Mouse (Mus musculus): Measurements from ENCODE around the gene Alad. TPM values are rescaled to one million over a fixed set of nuclear protein-coding genes. Genes with fewer than 3 reads are reported as not detected.

Alad gene
- 73.4 and 75.2 TPM in 2 replicates for polyA plus RNA-seq (2014; fragmentation: Nextera tagmentation; extraction: Ambion mirVana)

DNA sequence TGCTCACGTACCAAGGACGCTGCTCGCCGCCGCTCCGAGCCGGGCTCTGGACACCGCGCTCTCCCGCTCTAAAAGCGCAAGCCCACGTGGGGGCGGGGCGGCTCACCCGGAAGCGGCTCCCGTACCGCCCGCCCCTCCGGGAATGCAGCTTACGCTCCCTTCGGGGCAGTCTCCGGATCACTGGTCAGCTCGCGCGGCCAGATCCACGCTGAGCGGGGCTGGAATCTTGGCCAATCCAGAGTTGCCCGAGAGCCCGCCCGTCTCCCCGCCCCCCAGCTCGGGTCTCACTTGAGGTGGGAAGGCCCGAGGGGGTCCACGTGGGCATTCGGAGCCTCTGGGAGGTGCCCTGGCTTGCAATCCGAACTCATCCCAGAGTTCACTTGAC is at the start of gene Alad:
Gene Alad (minus strand): TSS at position 70 of the 385 bp plus-strand sequence.
- under 1% methylated on average over 37 of the region's 37 CpGs for WGBS
- Histone ChIP-seq H3K4me1 (replicated peaks; ENCODE audit: control insufficient read depth, insufficient read depth, low read length) (peaks cover 25% of the 10 kb centered on the region), H3K4me2 (replicated peaks) (peak within 1 kb of the TSS; percentile 58), H3K9me3 (ENCODE audit: control insufficient read depth, low read length) (no peaks in the 10 kb centered on the region), H3K4me3 (replicated peaks; ENCODE audit: low read length) (peak within 1 kb of the TSS; percentile 70), H3K9ac (peak within 1 kb of the TSS; percentile 69), H3K27ac (peak within 1 kb of the TSS; percentile 75), H3K27me3 (ENCODE audit: control insufficient read depth, insufficient read depth, low read length) (no peaks in the 10 kb centered on the region), H3K36me3 (replicated peaks; ENCODE audit: control insufficient read depth, insufficient read depth) (0 out of 2 replicates have a peak, but pooled peaks cover 7% of the 10 kb centered on the region)
- ATAC-seq (ENCODE audit: low FRiP score), result peak; percentile 90
- peak; percentile 79 for DNase-seq (ENCODE audit: low spot score)

DNA sequence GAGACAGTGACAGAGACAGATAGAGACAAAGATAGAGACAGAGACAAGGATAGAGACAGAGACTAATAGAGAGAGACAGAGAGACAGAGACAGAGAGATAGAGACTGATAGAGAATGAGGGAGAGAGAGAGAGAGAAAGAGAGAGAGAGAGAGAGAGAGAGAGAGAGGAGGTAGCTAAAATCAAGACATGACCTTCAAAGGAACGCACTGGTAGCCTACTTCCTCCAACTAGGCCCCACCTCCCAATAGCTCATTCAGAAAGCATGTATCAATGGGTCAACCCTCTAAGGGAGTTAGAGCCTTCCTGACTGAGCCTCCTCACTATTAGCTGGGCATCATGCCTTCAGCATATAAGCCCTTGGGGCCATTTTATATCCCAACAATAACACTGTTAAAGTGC is 48.6 kb upstream of the Alad start:
- ATAC-seq (ENCODE audit: low FRiP score) (no peak), DNase-seq (ENCODE audit: low spot score) (no peak)
- Histone ChIP-seq H3K9me3 (ENCODE audit: control insufficient read depth, low read length) (no peaks in the 10 kb centered on the region), H3K27ac (no peak overlapping the region), H3K36me3 (replicated peaks; ENCODE audit: control insufficient read depth, insufficient read depth) (no peaks in the 10 kb centered on the region), H3K4me3 (replicated peaks; ENCODE audit: low read length) (no peak overlapping the region), H3K4me1 (replicated peaks; ENCODE audit: control insufficient read depth, insufficient read depth, low read length) (no peaks in the 10 kb centered on the region), H3K4me2 (replicated peaks) (no peak overlapping the region), H3K9ac (no peak overlapping the region), H3K27me3 (ENCODE audit: control insufficient read depth, insufficient read depth, low read length) (no peaks in the 10 kb centered on the region)
- WGBS, result 100% methylated on average over 1 of the region's 1 CpGs

DNA sequence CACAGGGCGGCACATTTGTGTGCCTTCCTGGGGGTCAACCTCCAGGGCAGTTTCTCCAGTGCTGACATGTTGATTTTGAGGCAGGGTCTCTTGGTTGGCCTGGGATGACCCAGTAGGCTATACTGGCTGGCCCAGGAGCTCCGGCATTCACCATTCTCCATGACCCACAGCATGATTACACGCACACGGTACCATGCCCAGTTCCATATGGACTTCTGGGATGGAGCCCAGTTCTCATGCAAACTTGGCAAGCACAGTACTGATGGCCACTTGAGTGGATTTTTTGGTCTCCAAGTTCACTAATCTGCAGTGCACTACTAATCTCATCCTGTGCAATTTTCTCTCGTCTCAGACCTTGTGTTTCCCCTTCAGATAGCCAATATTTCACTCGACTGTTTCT is 48.0 kb upstream of the Alad start:
- Histone ChIP-seq H3K27ac (no peak overlapping the region), H3K4me2 (replicated peaks) (no peak overlapping the region), H3K9me3 (ENCODE audit: control insufficient read depth, low read length) (no peaks in the 10 kb centered on the region), H3K4me3 (replicated peaks; ENCODE audit: low read length) (no peak overlapping the region), H3K27me3 (ENCODE audit: control insufficient read depth, insufficient read depth, low read length) (no peaks in the 10 kb centered on the region), H3K9ac (no peak overlapping the region), H3K36me3 (replicated peaks; ENCODE audit: control insufficient read depth, insufficient read depth) (no peaks in the 10 kb centered on the region), H3K4me1 (replicated peaks; ENCODE audit: control insufficient read depth, insufficient read depth, low read length) (no peaks in the 10 kb centered on the region)
- DNase-seq (ENCODE audit: low spot score) (no peak), ATAC-seq (ENCODE audit: low FRiP score) (no peak)
- 91% methylated on average over 6 of the region's 6 CpGs for WGBS

DNA sequence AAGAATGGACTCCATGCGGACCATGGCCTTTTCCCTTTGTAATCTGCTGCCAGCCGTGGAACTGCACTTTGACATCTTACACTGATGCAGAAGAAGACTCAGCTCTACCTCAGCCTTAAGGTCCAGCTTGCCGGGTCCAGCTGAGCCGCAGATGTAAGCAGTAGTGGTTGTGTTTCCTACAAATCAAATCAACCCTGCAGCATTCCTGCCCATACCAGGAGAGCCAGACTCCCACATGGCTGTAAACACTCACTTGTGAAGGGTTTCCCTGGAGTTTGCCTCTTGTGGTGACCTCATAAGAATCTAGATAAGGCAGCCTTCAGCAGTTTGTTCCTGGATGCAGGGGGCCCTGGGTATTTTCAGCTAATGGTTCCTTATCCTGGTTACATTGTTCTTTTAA is 46.8 kb upstream of the Alad start:
- Histone ChIP-seq H3K9ac (no peak overlapping the region), H3K9me3 (ENCODE audit: control insufficient read depth, low read length) (no peaks in the 10 kb centered on the region), H3K4me1 (replicated peaks; ENCODE audit: control insufficient read depth, insufficient read depth, low read length) (no peaks in the 10 kb centered on the region), H3K27ac (no peak overlapping the region), H3K36me3 (replicated peaks; ENCODE audit: control insufficient read depth, insufficient read depth) (no peaks in the 10 kb centered on the region), H3K27me3 (ENCODE audit: control insufficient read depth, insufficient read depth, low read length) (no peaks in the 10 kb centered on the region), H3K4me2 (replicated peaks) (no peak overlapping the region), H3K4me3 (replicated peaks; ENCODE audit: low read length) (no peak overlapping the region)
- no peak for DNase-seq (ENCODE audit: low spot score)
- ATAC-seq (ENCODE audit: low FRiP score), result no peak
- 87% methylated on average over 4 of the region's 4 CpGs for WGBS

DNA sequence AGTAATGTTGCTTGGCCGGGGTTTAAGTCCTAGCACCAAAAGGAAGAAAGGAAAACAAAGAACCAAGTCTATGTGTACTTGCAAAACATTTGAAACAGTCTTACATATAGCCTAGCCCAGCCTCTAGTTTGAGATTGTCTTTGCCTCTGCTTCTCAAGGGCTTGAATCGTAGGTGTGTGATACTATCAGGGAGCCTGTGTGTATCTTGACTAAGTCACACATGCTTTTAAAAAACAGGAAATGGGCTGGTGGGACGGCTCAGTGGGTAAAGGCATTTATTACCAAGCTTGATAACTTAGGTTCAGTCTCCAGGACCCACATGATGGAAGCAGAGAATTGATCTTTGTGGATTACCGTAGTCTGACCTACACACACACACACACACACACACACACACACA is 42.3 kb upstream of the Alad start:
- ATAC-seq (ENCODE audit: low FRiP score), result no peak
- 81% methylated on average over 4 of the region's 4 CpGs for WGBS

DNA sequence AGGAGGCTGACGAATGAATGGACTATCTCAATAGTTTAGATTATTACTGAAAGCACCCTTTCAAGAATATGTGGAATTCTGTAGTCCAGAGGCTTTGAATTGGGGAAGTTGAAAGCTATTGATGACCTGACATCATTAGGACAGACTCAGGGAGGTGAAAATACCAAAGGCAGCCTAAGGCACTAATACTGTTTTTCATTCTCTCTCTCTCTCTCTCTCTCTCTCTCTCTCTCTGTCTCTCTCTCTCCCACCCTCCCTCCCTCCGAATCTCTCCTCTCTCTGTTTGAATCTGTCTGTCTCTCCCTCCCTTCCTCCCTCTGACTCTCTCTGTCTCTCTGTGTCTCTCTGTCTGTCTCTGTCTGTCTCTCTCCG is 41.9 kb upstream of the Alad start:
- ATAC-seq (ENCODE audit: low FRiP score), result peak; percentile 23; the same call in 1 of the 2 replicates
- H3K9ac ChIP-seq, result peak overlapping the region; percentile 26; the same call in 1 of the 2 replicates
- H3K4me3 ChIP-seq (replicated peaks; ENCODE audit: low read length), result no peak overlapping the region
- H3K27me3 ChIP-seq (ENCODE audit: control insufficient read depth, insufficient read depth, low read length), result no peaks in the 10 kb centered on the region
- no peak overlapping the region for H3K4me2 ChIP-seq (replicated peaks)
- no peaks in the 10 kb centered on the region for H3K9me3 ChIP-seq (ENCODE audit: control insufficient read depth, low read length)
- 41% methylated on average over 3 of the region's 3 CpGs for WGBS
- H3K27ac ChIP-seq, result no peak overlapping the region
- H3K4me1 ChIP-seq (replicated peaks; ENCODE audit: control insufficient read depth, insufficient read depth, low read length), result no peaks in the 10 kb centered on the region
- no peak for DNase-seq (ENCODE audit: low spot score)
- no peaks in the 10 kb centered on the region for H3K36me3 ChIP-seq (replicated peaks; ENCODE audit: control insufficient read depth, insufficient read depth)

More for the DNA sequence above, 42.3 kb upstream of the Alad start:
- Histone ChIP-seq H3K9ac (no peak overlapping the region), H3K27me3 (ENCODE audit: control insufficient read depth, insufficient read depth, low read length) (no peaks in the 10 kb centered on the region), H3K9me3 (ENCODE audit: control insufficient read depth, low read length) (no peaks in the 10 kb centered on the region), H3K4me3 (replicated peaks; ENCODE audit: low read length) (no peak overlapping the region), H3K4me1 (replicated peaks; ENCODE audit: control insufficient read depth, insufficient read depth, low read length) (no peaks in the 10 kb centered on the region), H3K36me3 (replicated peaks; ENCODE audit: control insufficient read depth, insufficient read depth) (no peaks in the 10 kb centered on the region), H3K4me2 (replicated peaks) (no peak overlapping the region), H3K27ac (no peak overlapping the region)
- DNase-seq (ENCODE audit: low spot score), result no peak

DNA sequence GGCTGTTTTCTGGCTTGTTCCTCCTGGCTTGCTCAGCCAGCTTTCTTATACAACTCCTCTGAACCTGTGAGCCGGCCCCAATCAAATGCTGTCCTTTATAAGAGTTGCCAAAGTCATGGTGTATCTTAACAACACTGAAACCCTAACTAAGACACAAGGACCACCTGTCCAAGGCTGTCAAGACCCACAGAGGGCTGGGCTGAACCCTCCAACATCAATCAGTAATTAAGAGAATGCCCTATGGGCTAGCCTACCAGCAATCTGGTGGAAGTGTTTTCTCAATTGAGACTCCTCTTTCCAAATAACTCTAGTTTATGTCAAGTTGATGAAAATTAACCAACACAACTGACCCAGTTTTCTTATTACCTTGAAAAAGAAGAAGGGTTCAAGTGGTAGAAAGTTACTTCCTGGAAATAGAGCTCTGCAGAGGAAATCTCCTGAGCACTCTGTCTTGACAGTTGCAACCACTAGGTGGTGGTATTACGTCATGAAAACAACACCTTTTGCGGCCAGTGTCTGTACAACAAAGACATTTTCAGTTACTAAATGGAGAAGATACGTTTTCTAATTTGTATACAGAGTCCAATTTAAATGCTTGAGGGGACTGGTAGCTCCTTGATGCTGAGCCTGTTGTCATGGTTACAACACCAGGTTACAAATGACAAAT is 41.4 kb upstream of the Alad start:
- no peaks in the 10 kb centered on the region for H3K9me3 ChIP-seq (ENCODE audit: control insufficient read depth, low read length)
- H3K4me2 ChIP-seq (replicated peaks), result no peak overlapping the region
- 25% methylated on average over 4 of the region's 4 CpGs for WGBS
- H3K36me3 ChIP-seq (replicated peaks; ENCODE audit: control insufficient read depth, insufficient read depth), result no peaks in the 10 kb centered on the region
- no peaks in the 10 kb centered on the region for H3K27me3 ChIP-seq (ENCODE audit: control insufficient read depth, insufficient read depth, low read length)
- H3K9ac ChIP-seq, result peak overlapping the region; percentile 26; the same call in 1 of the 2 replicates
- no peaks in the 10 kb centered on the region for H3K4me1 ChIP-seq (replicated peaks; ENCODE audit: control insufficient read depth, insufficient read depth, low read length)
- peak; percentile 79 for ATAC-seq (ENCODE audit: low FRiP score)
- no peak overlapping the region for H3K27ac ChIP-seq
- H3K4me3 ChIP-seq (replicated peaks; ENCODE audit: low read length), result no peak overlapping the region
- peak; percentile 90 for DNase-seq (ENCODE audit: low spot score)

DNA sequence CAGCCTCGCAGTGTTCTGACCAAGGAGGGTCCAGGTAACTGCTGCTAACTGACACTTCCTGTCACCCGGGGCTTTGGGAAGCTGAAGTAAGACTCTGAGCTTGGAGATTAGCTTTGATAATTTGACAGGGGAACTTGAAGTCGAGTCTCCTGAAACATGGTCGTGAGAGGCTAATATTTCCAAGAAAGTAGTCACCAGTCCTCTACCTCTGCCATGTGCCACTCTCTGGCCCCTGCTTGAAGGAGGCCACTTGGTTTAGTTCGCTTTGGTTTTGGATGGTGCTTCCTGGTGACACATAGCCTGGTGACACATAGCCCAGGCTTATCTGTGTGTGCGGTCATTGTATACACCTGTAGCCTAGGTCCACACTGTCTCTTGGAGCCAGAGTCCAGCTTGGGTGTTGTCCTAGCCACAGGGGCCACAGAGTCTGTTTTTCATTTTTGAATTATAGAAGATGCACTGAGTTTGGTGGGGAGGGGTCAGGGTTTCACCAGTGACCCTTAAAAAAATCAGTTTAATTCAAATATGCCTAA is 40.1 kb upstream of the Alad start, which contains the start of gene Rgs3:
Gene Rgs3 (plus strand): TSS at position 51 of the 533 bp plus-strand sequence.
- DNase-seq (ENCODE audit: low spot score), result no peak
- ATAC-seq (ENCODE audit: low FRiP score), result no peak
- no peaks in the 10 kb centered on the region for H3K4me1 ChIP-seq (replicated peaks; ENCODE audit: control insufficient read depth, insufficient read depth, low read length)
- H3K9me3 ChIP-seq (ENCODE audit: control insufficient read depth, low read length), result no peaks in the 10 kb centered on the region
- 73% methylated on average over 6 of the region's 6 CpGs for WGBS
- no peak within 1 kb of the TSS for H3K4me2 ChIP-seq (replicated peaks)
- H3K9ac ChIP-seq, result no peak within 1 kb of the TSS
- no peak within 1 kb of the TSS for H3K27ac ChIP-seq
- no peaks in the 10 kb centered on the region for H3K27me3 ChIP-seq (ENCODE audit: control insufficient read depth, insufficient read depth, low read length)
- no peak within 1 kb of the TSS for H3K4me3 ChIP-seq (replicated peaks; ENCODE audit: low read length)
- no peaks in the 10 kb centered on the region for H3K36me3 ChIP-seq (replicated peaks; ENCODE audit: control insufficient read depth, insufficient read depth)

DNA sequence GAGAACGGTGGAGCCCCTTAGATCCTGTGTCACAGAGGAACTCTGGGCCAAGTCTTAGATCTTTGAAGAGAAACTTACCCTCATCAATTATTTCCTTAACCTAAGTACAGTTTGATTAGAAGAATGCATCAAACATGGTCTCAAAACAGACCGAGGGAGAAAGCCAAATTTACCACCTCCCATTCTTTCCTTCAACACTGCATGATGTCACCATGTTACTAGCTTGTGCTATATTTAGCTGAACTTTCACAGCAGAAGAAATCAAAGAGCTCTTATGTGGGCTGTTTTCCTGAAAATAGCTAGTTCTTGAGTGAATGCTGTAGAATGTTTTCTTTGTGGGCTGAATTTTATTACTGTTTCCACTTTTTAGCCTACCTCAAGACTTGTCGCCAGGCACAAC is 37.7 kb upstream of the Alad start:
- no peaks in the 10 kb centered on the region for H3K9me3 ChIP-seq (ENCODE audit: control insufficient read depth, low read length)
- no peaks in the 10 kb centered on the region for H3K27me3 ChIP-seq (ENCODE audit: control insufficient read depth, insufficient read depth, low read length)
- ATAC-seq (ENCODE audit: low FRiP score) (no peak), DNase-seq (ENCODE audit: low spot score) (no peak)
- no peaks in the 10 kb centered on the region for H3K36me3 ChIP-seq (replicated peaks; ENCODE audit: control insufficient read depth, insufficient read depth)
- no peak overlapping the region for H3K4me3 ChIP-seq (replicated peaks; ENCODE audit: low read length)
- H3K4me2 ChIP-seq (replicated peaks), result no peak overlapping the region
- 79% methylated on average over 3 of the region's 3 CpGs for WGBS
- no peak overlapping the region for H3K27ac ChIP-seq
- no peak overlapping the region for H3K9ac ChIP-seq
- no peaks in the 10 kb centered on the region for H3K4me1 ChIP-seq (replicated peaks; ENCODE audit: control insufficient read depth, insufficient read depth, low read length)
